Mouse (Mus musculus): Measurements from ENCODE around the gene Fis1.

DNA sequence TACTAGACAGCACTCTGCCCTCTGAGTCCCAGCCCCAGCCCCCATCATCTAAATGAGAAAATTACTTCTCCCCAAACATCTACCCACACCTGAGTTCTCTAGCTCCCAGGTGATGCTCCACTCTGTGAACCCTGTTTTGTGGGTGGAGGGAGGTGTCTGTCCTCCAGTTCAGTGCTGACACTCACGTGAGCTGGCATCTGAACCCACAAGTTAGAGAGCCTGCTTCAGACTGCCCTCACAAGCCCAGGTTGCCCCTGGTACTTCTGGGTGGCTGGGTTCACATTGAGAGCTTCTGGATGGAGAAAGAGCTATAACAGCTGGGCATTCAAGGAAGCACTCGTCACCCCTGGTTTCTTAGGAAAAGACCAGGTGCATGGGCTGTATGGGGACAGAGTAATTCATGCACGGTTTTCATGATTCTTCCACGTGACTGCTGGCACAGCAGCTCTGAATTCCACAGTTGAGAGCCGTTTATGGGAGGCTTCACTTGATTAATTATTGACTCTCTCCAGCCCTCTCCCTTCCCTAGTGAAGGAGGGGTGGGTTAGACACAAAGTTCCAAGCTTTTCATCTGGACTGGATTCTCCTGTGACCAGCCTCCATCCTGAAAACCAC lies 6.0 kb downstream of the Fis1 start:
- no peak for TF ChIP-seq CTCF (IDR thresholded peaks at IDR 0.05; ENCODE audit: insufficient read depth, low read length)
- no peak for TF ChIP-seq POLR2A (IDR thresholded peaks at IDR 0.05; ENCODE audit: borderline replicate concordance, extremely low read depth, low read depth, low read length)
